Mouse (Mus musculus) MEL (cell line): Measurements from ENCODE around the gene Gopc.

Experiments used
- TAL1 ChIP-seq: IDR thresholded peaks from 2 replicates; pipeline ENCODE4 v1.6.1; 2012; ENCODE audit warnings: mild to moderate bottlenecking, inconsistent platforms, low read length, moderate library complexity, mixed read lengths
- USF1 ChIP-seq: IDR thresholded peaks from 2 replicates; pipeline ENCODE4 v1.6.1; 2014; ENCODE audit warnings: low read depth, mild to moderate bottlenecking, inconsistent platforms, low read length, improper control_type of control experiment, moderate library complexity

DNA sequence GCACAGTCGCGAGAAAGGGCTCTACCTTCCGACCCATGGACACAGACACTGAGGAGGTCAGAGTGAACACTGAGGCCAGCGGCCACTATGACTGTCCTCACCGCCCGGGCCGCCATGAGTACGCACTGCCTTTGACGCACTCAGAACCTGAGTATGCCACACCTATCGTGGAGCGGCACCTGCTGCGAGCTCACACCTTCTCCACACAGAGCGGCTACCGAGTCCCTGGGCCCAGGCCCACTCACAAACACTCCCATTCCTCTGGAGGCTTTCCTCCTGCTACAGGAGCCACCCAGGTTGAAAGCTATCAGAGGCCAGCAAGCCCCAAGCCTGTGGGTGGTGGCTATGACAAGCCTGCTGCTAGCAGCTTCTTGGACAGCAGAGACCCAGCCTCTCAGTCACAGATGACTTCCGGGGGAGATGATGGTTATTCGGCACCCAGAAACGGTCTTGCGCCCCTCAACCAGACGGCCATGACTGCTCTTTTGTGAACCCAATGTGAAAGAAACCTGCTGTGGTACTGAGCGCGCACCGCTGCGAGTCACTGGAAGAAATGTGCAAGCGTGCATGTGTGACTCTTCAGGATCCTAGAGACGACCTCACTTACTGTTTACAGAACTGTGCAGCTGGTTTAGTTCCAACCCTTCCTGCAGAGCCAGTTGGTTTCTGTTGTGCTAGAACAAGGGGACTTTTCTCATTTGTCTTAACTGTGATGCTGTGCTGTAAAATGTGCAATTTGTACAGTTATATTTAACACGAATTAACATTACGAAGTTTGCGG is 62.2 kb downstream of the Gopc start:
- TF ChIP-seq USF1, result no peak
- no peak for TF ChIP-seq TAL1
